Mouse (Mus musculus): Measurements from ENCODE around the gene Luc7l.
"Not testable (repeated sequence)": the region's sequence is repeated elsewhere in the genome, so short reads cannot be mapped to it uniquely, and the experiment has no call there.

Gene Luc7l

GRCm38 (mm10) chr17:26253399-26253798 is 703 bp downstream of the Luc7l start:
- no peak for DNase-seq

DNA sequence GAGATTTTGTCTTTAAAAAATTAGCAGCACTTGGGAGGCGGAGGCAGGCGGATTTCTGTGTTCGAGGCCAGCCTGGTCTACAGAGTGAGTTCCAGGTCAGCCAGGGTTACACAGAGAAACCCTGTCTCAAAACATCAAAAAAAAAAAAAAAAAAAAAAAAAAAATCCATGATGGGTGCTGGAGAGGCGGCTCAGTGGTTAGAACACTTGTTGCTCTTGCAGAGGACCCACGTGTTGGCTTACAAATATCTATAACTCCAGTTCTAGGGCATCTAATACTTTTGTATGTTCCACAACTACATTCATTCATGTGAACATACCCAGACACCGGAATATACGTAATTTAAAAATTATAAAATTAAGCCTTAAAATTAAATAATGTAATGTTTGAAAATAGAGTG is 2.6 kb downstream of the Luc7l start:
- no peak for DNase-seq

DNA sequence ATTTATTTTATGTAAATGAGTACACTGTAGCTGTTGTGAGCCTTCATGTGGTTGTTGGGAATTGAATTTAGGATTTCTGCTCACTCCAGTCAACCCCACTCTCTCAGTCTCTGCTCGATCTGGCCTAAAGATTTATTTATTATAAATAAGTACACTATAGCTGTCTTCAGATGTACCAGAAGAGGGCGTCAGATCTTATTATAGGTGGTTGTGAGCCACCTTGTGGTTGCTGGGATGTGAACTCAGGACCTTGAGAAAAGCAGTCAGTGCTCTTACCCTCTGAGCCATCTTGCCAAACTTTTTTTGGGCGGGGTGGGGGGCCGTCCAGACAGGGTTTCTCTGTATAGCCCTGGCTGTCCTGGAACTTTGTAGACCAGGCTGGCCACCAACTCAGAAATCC is 9.1 kb downstream of the Luc7l start:
- no peak for DNase-seq

- no peak for DNase-seq
These were observed 9.7 kb downstream of the Luc7l start for GRCm38 (mm10) chr17:26262384-26262783.

DNA sequence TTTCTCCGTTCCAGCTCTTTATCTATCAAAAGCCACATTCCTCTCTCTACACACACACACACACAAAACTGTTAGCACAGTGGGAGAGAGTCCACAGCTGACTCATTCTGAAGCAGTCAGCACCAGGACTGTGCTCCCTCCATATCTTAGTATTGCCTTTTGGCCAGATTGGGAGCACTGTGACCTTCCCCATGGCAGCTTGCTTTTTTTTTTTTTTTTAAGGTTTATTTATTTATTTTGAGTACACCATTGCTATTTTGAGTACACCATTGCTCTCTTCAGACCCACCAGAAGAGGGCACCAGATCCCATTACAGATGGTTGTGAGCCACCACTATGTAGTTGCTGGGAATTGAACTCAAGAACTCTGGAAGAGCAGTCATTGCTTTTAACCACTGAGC is 16.2 kb downstream of the Luc7l start:
- DNase-seq = no peak

DNA sequence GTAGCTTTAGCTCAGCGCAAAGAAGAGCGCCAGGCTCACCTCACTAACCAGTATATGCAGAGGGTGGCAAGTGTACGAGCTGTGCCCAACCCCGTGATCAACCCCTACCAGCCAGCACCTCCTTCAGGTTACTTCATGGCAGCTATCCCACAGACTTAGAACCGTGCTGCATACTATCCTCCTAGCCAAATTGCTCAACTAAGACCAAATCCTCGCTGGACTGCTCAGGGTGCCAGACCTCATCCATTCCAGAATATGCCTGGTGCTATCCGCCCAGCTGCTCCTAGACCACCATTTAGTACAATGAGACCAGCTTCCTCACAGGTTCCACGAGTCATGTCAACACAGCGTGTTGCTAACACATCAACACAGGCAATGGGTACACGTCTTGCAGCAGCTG is 16.9 kb downstream of the Luc7l start:
- not testable (repeated sequence) for DNase-seq

DNA sequence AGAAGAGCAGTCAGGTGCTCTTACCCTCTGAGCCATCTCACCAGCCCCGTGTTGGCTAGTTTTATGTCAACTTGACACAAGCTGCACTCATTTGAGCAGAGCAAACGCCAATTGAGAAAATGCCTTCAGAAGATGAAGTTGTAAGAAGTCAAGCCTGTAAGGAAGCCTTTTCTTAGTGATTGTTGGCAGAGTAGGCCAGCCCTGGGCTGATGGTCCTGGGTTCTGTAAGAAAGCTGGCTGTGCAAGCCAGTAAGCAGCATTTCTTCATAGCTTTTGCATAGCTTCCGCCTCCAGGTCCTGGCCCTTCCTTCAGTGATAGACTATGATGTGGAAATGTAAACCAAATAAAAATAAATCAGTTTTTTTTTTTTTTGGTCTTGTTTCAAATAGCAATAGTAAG is 19.9 kb downstream of the Luc7l start:
- DNase-seq = no peak

DNA sequence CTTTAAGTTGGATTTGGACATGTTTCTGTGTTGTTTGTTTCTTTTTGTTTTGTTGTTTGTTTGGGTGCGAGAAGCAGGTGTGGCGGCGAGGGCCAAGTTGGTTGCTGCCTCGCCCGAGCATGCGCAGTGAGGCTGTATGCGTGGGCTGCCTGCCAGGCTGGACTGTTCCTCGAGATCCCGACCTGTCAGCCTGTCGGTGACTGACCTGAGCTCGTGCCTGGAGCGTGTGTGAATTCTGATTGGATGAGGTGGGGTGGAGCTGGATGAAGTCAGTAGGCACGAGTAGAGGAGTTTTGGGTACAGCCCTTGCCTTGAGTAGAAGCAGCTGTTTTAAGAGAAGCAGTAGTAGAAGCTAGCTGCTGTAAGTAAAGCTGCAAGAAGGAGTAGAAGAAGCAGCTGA is 23.2 kb downstream of the Luc7l start:
- no peak for DNase-seq

DNA sequence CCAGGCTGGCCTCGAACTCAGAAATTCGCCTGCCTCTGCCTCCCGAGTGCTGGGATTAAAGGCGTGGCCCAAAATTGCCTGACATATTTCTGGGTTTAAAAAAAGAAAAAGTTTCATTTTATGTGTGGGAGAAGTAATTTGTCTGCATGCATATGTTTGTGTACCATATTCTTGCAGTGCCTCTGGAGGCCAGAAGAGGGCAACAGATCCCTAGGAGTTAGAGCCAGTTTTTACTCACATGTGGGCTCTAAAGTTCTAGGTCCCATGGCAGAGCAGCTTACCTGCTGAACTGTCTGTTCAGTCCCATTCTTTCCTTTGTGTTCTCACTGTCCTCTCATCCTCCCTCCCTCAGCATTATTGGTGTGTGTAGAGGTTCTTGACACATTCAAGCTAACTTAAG is 24.0 kb downstream of the Luc7l start:
- DNase-seq = peak; percentile 49 to 64

- no peak for DNase-seq
These were observed 33.7 kb downstream of the Luc7l start for GRCm38 (mm10) chr17:26286199-26286955.

- DNase-seq = no peak
These were observed 36.8 kb downstream of the Luc7l start for GRCm38 (mm10) chr17:26289475-26289874.

DNA sequence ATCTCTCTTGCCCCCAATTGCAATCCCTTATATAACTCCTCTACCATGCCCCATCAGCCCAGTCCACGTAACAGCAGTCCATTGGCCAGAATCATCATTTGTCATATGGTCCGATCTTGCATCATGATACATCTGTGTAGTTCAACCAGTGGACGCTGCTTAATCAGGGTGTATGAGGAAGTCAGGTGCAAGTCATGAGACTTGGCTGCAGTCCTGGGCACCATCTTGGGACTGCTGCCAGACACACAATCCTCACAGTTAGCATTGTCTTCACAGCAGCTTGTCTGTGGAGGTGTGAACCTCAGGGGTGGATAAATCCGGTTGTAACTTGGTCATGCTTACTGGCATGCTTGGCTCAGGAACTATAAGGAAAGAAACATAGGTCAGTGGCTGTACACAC is 45.6 kb downstream of the Luc7l start:
- not testable (repeated sequence) for DNase-seq

DNA sequence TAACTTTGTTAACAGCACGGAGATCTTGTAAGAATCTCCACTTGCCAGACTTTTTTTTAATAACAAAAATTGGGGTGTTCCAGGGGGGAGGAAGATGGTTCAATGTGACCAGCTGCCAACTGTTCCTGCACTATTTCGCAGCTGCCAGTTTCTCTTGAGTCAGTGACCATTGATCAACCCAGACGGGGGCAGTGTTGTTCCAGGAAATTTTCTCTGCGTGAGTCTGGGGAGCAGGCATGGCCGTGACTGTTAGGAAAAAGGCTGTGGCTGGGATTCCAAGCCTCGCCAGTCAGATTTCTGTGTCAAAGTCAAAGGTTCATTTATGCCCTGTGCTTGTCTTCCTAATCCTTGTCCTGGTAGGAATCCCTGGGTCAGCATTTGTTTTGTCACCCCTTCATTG is 61.6 kb downstream of the Luc7l start:
- peak; percentile 84 to 93 for DNase-seq

DNA sequence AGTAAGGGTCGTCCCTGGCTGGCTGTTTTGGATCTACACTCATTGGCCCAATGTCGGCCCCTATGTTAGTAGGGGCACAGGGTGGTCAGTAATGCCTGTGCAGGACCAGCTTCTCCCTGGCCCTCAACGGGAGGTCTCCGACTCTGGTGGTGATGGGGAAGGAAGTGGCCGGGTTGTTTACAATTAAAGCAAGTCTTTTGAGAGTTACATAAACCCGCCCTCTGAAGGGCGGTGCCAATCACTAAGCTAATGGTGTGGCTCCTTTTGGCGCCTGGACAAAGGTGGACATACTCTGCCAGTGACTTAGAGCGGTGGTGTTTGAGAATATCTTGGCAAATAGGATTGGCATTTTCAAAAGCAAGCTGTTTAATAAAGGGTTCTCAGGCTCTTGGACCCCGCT is 62.8 kb downstream of the Luc7l start:
- DNase-seq = peak; percentile 58 to 62

GRCm38 (mm10) chr17:26318441-26318840 is 65.7 kb downstream of the Luc7l start:
- no peak for DNase-seq

All from kidney, postnatal 36 days (tissue).